Comparison of ENCODE assay signal across 9 mouse cellular contexts in the genomic region with DNA sequence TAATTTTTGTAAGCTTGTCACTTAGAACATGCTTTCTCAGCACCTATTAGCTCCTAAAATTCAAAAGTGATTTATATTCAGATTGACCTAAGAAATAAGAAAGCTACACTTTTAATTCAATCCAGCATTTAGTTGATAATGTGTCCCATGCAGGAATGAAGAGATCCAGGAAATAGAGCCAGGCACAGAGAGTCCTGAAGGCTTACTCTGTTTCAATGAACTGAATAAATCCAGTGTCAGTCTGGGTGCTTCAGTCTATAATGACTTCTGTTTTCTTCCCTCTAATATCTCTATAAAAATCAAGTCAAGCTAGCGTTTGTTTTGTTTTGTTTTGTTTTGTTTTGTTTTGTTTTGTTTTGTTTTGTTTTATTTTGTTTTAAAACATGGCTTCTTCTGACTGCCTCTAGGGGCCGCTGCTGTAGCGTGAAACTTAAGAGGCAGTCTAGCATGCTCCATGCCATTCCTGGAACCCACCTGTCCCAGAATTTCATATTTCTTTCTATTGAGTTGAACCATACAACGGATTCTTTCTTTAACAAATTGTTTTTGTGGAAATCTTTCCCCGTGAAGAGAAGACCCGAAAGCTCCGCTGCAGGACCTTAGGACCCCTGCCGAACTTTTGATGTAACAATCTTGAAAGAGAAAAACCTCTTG. TPM values are rescaled to one million over a fixed set of nuclear protein-coding genes. Genes with fewer than 3 reads are reported as not detected.
DNase-seq lines count a peak whose midpoint lies in the region; ATAC-seq and TF ChIP-seq lines count a peak whose summit lies in the region.
"Had no signal": no experiment of that assay in that cellular context is flagged by ENCODE, and none has a peak within 500 bp of the region (broad histone marks: within the 10 kb centered on the region; RNA-seq: fewer than 3 reads in every experiment).

No protein-coding gene starts in this region.

- H3K4me2 ChIP-seq in lung, embryonic 14.5 days: no peak overlapping the region
- H3K4me2 ChIP-seq: heart, embryonic 13.5 days had no signal

- peak; percentile 78 for TF ChIP-seq CTCF in lung, embryonic 14.5 days (IDR thresholded peaks at IDR 0.05; ENCODE audit: low read depth)

- H3K27ac ChIP-seq in lung, embryonic 14.5 days (ENCODE audit: low read depth): no peak overlapping the region
- H3K27ac ChIP-seq: heart, embryonic 13.5 days had no signal

- no peak overlapping the region for H3K4me3 ChIP-seq in lung, embryonic 14.5 days (ENCODE audit: low read depth, low read length)
- H3K4me3 ChIP-seq: heart, embryonic 13.5 days had no signal

- H3K9me3 ChIP-seq in lung, embryonic 14.5 days (ENCODE audit: low read depth, low read length): no peaks in the 10 kb centered on the region
- H3K9me3 ChIP-seq: heart, embryonic 13.5 days had no signal

- H3K36me3 ChIP-seq in lung, embryonic 14.5 days (ENCODE audit: insufficient read depth): peaks cover 35% of the 10 kb centered on the region

- ATAC-seq in cerebellum, adult (ENCODE audit: insufficient number of reproducible peaks, low FRiP score, low TSS enrichment): no peak
- ATAC-seq in lung, embryonic 14.5 days (ENCODE audit: insufficient read depth): no peak

- H3K4me1 ChIP-seq in lung, embryonic 14.5 days (ENCODE audit: insufficient read depth): peaks cover 32% of the 10 kb centered on the region

- no peaks in the 10 kb centered on the region for H3K27me3 ChIP-seq in lung, embryonic 14.5 days (ENCODE audit: insufficient read depth, low read length)
- H3K27me3 ChIP-seq: heart, embryonic 13.5 days had no signal

- 34% methylated on average over 8 of the region's 8 CpGs for WGBS in lung, embryonic 14.5 days

- peak; percentile 26 for DNase-seq in cerebellum, adult 11 months
- DNase-seq in ovary, postnatal 36 days (ENCODE audit: low spot score): peak; percentile 42
- DNase-seq in ovary, postnatal 10 days (ENCODE audit: low spot score): no peak
- peak; percentile 46 to 62 for DNase-seq in cerebellum, adult 18-20 months
- DNase-seq in heart, postnatal 4 days: peak; percentile 65
- DNase-seq in lung, embryonic 14.5 days: peak; percentile 83
- peak; percentile 12 to 16 for DNase-seq in thymus, postnatal 36 days

- H3K9ac ChIP-seq in lung, embryonic 14.5 days: no peak overlapping the region
- H3K9ac ChIP-seq: heart, embryonic 13.5 days had no signal

RNA-seq across cellular contexts. Expression of a gene that starts 27.3 kb away (rescaled TPM):
- 10 to 100 TPM; 24.1 to 24.7 TPM for total RNA-seq in heart, postnatal 4 days (2021)
- 73.5 and 75.6 TPM in 2 replicates for polyA plus RNA-seq in lung, embryonic 14.5 days (2014; fragmentation: Nextera tagmentation; extraction: Ambion mirVana)
